Mouse (Mus musculus): ENCODE data around the gene BC035044. TPM values are rescaled to one million over a fixed set of nuclear protein-coding genes. Genes with fewer than 3 reads are reported as not detected.
"Not testable (repeated sequence)": the region's sequence is repeated elsewhere in the genome, so short reads cannot be mapped to it uniquely, and the experiment has no call there.

The BC035044 gene
- polyA plus RNA-seq, 1 experiment from 2014 or later, result 0.70 TPM

GRCm38 (mm10) chr6:128844586-128845080 lies 46.3 kb downstream of the BC035044 start:
- no peaks in the 10 kb centered on the region for H3K27me3 ChIP-seq (ENCODE audit: insufficient read depth, poor library complexity, severe bottlenecking)
- WGBS, result 89% methylated on average over 5 of the region's 5 CpGs
- H3K27ac ChIP-seq, result no peak overlapping the region
- no peak overlapping the region for H3K4me3 ChIP-seq
- no peaks in the 10 kb centered on the region for H3K36me3 ChIP-seq
- H3K4me1 ChIP-seq, result peaks cover 15% of the 10 kb centered on the region
- no peaks in the 10 kb centered on the region for H3K9me3 ChIP-seq
- DNase-seq (ENCODE audit: low spot score), result no peak

- Histone ChIP-seq H3K9me3 (no peaks in the 10 kb centered on the region), H3K4me1 (peaks cover 17% of the 10 kb centered on the region), H3K4me3 (peak overlapping the region; percentile 85), H3K27me3 (ENCODE audit: insufficient read depth, poor library complexity, severe bottlenecking) (no peaks in the 10 kb centered on the region), H3K27ac (no peak overlapping the region), H3K36me3 (no peaks in the 10 kb centered on the region)
- no peak for DNase-seq (ENCODE audit: low spot score)
- 37% methylated on average over 8 of the region's 8 CpGs for WGBS
Observed at GRCm38 (mm10) chr6:128844131-128844530, 46.8 kb downstream of the BC035044 start.

- Histone ChIP-seq H3K4me3 (peak overlapping the region; percentile 85), H3K4me1 (peaks cover 17% of the 10 kb centered on the region), H3K36me3 (no peaks in the 10 kb centered on the region), H3K9me3 (no peaks in the 10 kb centered on the region), H3K27me3 (ENCODE audit: insufficient read depth, poor library complexity, severe bottlenecking) (no peaks in the 10 kb centered on the region), H3K27ac (peak overlapping the region; percentile 90)
- peak; percentile 79 for DNase-seq (ENCODE audit: low spot score)
- under 1% methylated on average over 22 of the region's 22 CpGs for WGBS
Observed at GRCm38 (mm10) chr6:128843479-128843992, 47.4 kb downstream of the BC035044 start.

GRCm38 (mm10) chr6:128842945-128843478 lies 47.9 kb downstream of the BC035044 start:
- Histone ChIP-seq H3K4me1 (peaks cover 17% of the 10 kb centered on the region), H3K27me3 (ENCODE audit: insufficient read depth, poor library complexity, severe bottlenecking) (no peaks in the 10 kb centered on the region), H3K4me3 (peak overlapping the region; percentile 85), H3K9me3 (no peaks in the 10 kb centered on the region), H3K27ac (peak overlapping the region; percentile 90), H3K36me3 (no peaks in the 10 kb centered on the region)
- under 1% methylated on average over 44 of the region's 44 CpGs for WGBS
- peak; percentile 95 for DNase-seq (ENCODE audit: low spot score)

- Histone ChIP-seq H3K27ac (peak overlapping the region; percentile 90), H3K27me3 (ENCODE audit: insufficient read depth, poor library complexity, severe bottlenecking) (no peaks in the 10 kb centered on the region), H3K9me3 (no peaks in the 10 kb centered on the region), H3K4me3 (peak overlapping the region; percentile 85), H3K4me1 (peaks cover 18% of the 10 kb centered on the region), H3K36me3 (no peaks in the 10 kb centered on the region)
- no peak for DNase-seq (ENCODE audit: low spot score)
- WGBS, result under 1% methylated on average over 20 of the region's 20 CpGs
Observed at GRCm38 (mm10) chr6:128842356-128842944, 48.5 kb downstream of the BC035044 start.

GRCm38 (mm10) chr6:128841327-128842089 lies 49.4 kb downstream of the BC035044 start:
- Histone ChIP-seq H3K4me1 (peaks cover 24% of the 10 kb centered on the region), H3K4me3 (peak overlapping the region; percentile 85), H3K27me3 (ENCODE audit: insufficient read depth, poor library complexity, severe bottlenecking) (no peaks in the 10 kb centered on the region), H3K9me3 (no peaks in the 10 kb centered on the region), H3K27ac (no peak overlapping the region), H3K36me3 (no peaks in the 10 kb centered on the region)
- DNase-seq (ENCODE audit: low spot score), result no peak
- WGBS, result 40% methylated on average over 4 of the region's 4 CpGs

GRCm38 (mm10) chr6:128840669-128841068 lies 50.3 kb downstream of the BC035044 start:
- not testable (repeated sequence) for H3K27ac ChIP-seq; H3K27me3 ChIP-seq (ENCODE audit: insufficient read depth, poor library complexity, severe bottlenecking); H3K4me3 ChIP-seq; DNase-seq (ENCODE audit: low spot score); H3K9me3 ChIP-seq; H3K36me3 ChIP-seq
- peaks cover 24% of the 10 kb centered on the region for H3K4me1 ChIP-seq
- 85% methylated on average over 3 of the region's 3 CpGs for WGBS

- no peak for DNase-seq (ENCODE audit: low spot score)
- 63% methylated on average over 7 of the region's 7 CpGs for WGBS
Observed at GRCm38 (mm10) chr6:128839921-128840320, 51.0 kb downstream of the BC035044 start.

GRCm38 (mm10) chr6:128839266-128839771 lies 51.6 kb downstream of the BC035044 start:
- H3K9me3 ChIP-seq, result no peaks in the 10 kb centered on the region
- H3K4me3 ChIP-seq, result peak overlapping the region; percentile 70
- H3K36me3 ChIP-seq, result no peaks in the 10 kb centered on the region
- peaks cover 22% of the 10 kb centered on the region for H3K4me1 ChIP-seq
- no peaks in the 10 kb centered on the region for H3K27me3 ChIP-seq (ENCODE audit: insufficient read depth, poor library complexity, severe bottlenecking)
- DNase-seq (ENCODE audit: low spot score), result peak; percentile 95
- peak overlapping the region; percentile 83 for H3K27ac ChIP-seq
- WGBS, result under 1% methylated on average over 17 of the region's 17 CpGs

More at GRCm38 (mm10) chr6:128839921-128840320, 51.0 kb downstream of the BC035044 start:
- Histone ChIP-seq H3K27ac (no peak overlapping the region), H3K27me3 (ENCODE audit: insufficient read depth, poor library complexity, severe bottlenecking) (no peaks in the 10 kb centered on the region), H3K4me1 (peaks cover 24% of the 10 kb centered on the region), H3K9me3 (no peaks in the 10 kb centered on the region), H3K36me3 (no peaks in the 10 kb centered on the region), H3K4me3 (peak overlapping the region; percentile 70; the same call in 1 of the 2 replicates)

- peak overlapping the region; percentile 70 for H3K4me3 ChIP-seq
- no peaks in the 10 kb centered on the region for H3K27me3 ChIP-seq (ENCODE audit: insufficient read depth, poor library complexity, severe bottlenecking)
- peak overlapping the region; percentile 93 for H3K27ac ChIP-seq
- peak; percentile 93 for DNase-seq (ENCODE audit: low spot score)
- peaks cover 19% of the 10 kb centered on the region for H3K4me1 ChIP-seq
- H3K9me3 ChIP-seq, result no peaks in the 10 kb centered on the region
- H3K36me3 ChIP-seq, result no peaks in the 10 kb centered on the region
- WGBS, result under 1% methylated on average over 49 of the region's 49 CpGs
Observed at GRCm38 (mm10) chr6:128838342-128839265, 52.3 kb downstream of the BC035044 start.

- 3% methylated on average over 14 of the region's 14 CpGs for WGBS
- Histone ChIP-seq H3K27ac (peak overlapping the region; percentile 89), H3K4me1 (peaks cover 19% of the 10 kb centered on the region), H3K4me3 (peak overlapping the region; percentile 70), H3K9me3 (no peaks in the 10 kb centered on the region), H3K27me3 (ENCODE audit: insufficient read depth, poor library complexity, severe bottlenecking) (no peaks in the 10 kb centered on the region), H3K36me3 (no peaks in the 10 kb centered on the region)
- DNase-seq (ENCODE audit: low spot score), result peak; percentile 78
Observed at GRCm38 (mm10) chr6:128837454-128838341, 53.2 kb downstream of the BC035044 start.
